Mouse (Mus musculus) lung, adult 2 months (tissue): ENCODE data around the gene Paqr4.

Source experiments
- CTCF ChIP-seq: fragments of 200-500 bp; IDR thresholded peaks from 2 replicates; pipeline ENCODE4 v1.5.1; 2011; ENCODE audit warnings: mild to moderate bottlenecking, low read length, control low read depth; ENCODE audit not compliant: insufficient read depth
- POLR2A ChIP-seq: fragments of 200-500 bp; IDR thresholded peaks from 2 replicates; pipeline ENCODE4 v1.6.1; 2011; ENCODE audit warnings: low read depth, mild to moderate bottlenecking, control low read depth, low read length, borderline replicate concordance; ENCODE audit errors: extremely low read depth

DNA sequence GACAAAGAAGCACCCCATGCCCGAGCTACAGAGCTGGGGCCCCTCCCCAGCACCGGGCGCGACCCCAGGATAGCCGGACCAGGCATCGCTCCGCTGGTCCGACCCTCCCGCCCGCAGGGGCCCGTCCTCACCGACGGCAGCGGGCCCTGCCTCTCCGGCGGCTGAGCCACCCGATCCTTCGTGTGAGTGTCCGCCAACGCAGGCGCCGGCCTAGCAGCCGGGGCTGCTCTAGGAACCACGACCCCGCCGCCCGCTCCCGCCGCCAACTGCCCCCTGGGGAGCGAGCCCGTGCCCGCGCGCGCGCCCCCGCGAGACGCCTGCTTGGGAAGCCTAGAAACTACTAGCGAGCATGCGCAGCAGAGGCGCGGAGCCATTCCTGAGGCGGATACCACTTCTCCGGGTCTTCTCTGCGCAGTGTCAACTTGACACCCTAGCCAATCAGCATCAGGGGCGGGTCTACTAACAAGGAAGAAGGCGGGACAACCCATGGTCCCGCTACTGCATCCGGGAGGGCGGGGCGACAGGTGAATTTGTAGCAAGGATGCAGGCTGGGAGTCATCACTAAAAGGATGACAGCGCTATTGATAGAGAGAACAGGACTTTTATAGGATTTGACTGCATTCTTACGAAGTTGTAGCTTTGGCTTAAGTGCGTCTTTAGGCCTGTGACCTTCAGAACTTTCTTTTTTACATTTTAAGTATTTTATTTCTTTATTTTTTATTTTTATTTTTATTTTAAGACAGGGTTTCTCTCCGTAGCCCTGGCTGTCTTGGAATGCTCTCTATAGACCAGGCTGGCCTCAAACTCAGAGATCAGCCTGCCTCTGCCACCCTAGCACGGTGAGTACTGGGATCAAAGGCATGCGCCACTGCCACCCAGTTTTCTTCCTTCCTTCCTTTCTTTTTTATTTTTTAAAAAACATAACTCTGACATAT is 30.9 kb upstream of the Paqr4 start, which contains the start of gene Flywch1:
- no peak for TF ChIP-seq CTCF
- TF ChIP-seq POLR2A = 0 out of 2 replicates have a peak, but pooled peaks have one; percentile 27
